Mouse (Mus musculus): Measurements from ENCODE around the gene 4930558C23Rik.
A peak's percentile ranks its signal among the peaks of the same experiment; 100 is the strongest.
"Not testable (repeated sequence)": the region's sequence is repeated elsewhere in the genome, so short reads cannot be mapped to it uniquely, and the experiment has no call there.

4930558C23Rik gene

DNA sequence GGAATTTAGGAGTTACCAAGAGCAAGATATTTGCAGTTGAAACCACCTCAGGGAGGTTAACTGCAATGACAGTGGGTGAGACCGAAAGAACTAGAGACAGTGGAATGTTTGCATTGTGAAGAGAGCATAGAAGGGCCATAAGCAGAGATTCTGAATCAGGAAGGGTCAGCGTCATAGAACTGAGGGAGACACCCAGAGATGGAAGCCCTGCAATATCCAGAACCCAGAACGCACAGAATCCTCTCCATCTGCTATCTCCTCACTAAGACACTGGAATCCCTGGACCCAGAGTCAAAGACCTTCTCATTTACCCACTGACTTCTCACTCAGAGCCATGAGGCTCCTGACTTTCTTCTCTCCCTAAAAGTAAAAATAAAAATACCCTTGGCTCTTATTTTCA lies at the start of gene 4930558C23Rik:
4930558C23Rik (minus strand) TSS at position 101 of the 400 bp plus-strand sequence.
- DNase-seq = no peak

DNA sequence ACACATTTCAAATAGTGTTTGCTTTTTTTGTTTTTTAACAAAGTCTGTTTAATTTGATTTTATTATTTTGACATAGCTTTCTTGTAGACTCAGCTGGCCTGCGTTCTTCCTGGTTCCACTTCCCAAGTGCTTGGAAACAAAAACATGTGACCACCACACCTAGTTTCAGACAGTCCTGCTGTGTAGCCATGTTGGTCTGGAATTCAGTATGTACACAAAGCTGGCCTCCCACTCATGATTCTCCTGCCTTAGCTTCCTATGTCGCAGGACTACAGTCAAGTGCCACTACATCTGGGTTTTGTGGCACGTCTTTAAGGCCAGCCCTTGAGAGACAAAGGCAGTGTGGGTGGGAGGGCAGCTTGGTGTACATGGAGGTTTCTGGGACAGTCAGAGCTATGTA lies 48.3 kb upstream of the 4930558C23Rik start:
- DNase-seq = no peak

DNA sequence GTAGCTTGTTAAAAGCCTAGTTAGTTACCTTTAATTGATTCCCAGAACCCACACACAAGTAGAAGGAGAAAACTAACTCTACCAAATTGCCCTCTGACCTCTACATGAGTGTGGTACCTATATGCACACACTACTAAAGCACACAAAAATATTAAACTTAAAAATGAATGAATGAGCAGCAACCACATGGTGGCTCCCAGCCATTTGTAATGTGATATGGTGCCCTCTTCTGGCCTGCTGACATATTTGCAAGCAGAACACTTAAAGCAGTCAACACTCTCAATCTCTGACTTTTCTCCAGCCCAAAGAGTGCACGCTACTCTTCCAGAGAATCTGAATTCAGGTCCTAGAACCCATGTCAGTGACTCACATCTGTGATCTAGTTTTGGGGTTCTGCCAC lies 47.8 kb upstream of the 4930558C23Rik start:
- DNase-seq = peak; percentile 32 to 65

DNA sequence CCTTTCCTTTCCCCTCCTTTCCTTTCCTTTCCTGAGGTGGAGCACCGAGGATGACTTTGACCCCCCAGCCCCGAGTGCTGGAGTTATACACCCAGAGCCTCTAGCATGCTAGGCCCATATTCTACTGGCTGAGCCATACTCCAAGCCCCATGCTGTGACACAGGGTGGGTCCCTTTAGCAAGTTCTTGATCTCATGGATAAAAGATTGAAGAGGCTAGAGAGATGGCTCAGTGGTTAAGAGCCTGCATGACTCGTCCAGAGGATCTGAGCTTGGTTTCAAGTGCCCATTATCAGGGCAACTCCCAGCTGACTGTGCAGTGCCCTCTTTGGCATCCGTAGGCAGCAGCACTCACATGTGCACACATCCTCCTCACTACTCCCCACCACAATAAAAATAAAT lies 42.7 kb upstream of the 4930558C23Rik start:
- DNase-seq = no peak

DNA sequence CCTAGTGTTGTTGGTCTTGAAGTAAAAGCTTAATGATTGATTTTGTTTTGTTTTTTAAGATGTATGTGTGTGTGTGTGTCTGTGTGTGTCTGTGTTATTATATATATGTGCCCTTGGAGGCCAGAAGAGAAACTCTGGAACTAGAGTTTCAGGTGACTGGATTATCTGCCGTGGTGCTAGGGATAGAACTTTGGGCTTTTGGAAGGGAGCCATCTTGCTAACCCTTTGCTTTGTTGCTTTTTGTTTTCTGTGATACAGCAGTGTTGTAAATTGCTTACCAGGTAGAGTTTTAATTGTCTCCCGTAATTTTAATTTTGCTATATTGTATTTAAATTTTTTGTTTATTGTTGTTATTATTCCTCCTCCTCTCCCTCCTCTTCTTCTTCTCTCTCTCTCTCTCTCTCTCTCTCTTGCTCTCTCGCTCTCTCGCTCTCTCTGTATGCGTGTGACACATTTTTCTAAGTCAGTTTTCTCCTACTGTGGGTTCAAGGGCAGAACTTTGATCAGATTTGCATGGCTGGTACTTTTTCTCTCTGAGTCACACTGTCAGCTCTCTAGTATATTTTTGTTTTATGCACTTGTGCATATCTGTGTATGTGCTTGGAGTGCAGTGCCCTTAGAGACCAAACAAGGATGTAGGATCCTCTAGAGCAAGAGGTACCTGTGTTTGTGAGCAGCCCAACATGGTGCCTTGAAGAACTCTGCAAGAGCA lies 39.9 kb upstream of the 4930558C23Rik start:
- no peak for DNase-seq

DNA sequence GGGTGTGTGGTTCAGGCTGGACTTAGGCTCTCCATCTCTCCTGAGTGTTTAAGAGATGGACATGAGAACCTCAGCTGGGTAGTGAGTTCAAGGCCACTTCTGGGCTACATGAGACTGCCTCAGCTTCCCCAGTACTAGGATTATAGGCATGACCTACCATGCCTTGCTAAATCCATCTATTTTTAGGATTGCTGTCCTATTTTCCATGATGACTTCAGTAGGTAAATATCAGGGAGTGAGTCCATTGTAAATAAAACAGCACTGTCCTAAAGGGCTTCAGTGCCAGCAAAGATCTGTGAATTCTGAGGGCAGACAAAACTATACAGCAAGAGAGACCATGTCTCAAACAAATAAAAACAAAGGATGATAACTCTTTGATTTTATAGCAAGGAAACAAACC lies 37.0 kb upstream of the 4930558C23Rik start:
- DNase-seq = no peak

DNA sequence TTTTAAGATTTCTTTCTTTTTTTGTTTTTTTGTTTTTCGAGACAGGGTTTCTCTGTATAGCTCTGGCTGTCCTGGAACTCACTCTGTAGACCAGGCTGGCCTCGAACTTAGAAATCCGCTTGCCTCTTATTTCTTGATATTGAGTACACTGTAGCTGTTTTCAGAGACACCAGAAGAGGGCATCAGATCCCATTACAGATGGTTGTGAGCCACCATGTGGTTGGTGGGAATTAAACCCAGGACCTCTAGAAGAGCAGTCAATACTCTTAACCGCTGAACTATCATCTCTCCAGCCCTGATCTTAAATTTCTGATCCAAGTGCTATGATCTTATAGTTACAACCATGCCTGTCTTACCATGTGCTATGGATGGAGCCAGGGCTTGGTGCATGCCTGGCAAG lies 36.0 kb upstream of the 4930558C23Rik start:
- DNase-seq = not testable (repeated sequence)

DNA sequence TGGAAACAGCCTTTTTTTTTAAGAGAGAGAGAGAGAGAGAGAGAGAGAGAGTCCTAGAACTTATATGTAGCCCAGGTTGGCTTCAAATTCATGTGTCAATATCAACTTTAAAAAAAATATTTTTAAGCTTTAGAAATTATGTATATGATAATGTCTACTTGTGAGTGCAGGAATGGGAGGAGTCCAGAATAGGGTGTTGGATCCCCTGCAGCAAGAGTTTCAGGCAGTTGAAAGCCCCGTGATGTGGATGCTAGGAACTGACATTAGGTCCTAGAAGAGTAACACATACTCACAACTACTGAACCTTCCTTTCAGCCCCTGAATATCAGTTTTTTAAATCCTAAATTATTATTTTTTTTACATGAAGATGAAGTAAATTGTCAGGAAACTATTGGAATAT lies 32.9 kb upstream of the 4930558C23Rik start:
- no peak for DNase-seq

DNA sequence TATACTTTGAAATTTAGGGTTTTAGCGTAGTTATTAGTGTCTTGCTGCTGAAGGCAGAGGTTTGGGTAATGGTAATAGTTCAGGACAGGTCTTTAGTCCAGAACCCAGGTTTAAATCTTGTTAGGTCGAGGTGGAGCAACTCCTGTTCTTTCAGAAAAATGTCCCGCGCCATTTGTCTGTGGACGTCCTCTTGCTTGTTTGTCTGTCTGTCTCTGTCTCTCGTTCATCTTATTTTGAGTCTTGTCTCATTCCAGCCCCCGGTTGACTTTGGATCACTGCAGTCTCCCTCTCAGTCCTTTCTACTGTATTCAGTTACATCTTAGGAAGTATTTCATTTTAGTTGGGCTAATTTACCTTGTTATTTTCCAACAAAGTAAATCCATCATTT lies 32.3 kb upstream of the 4930558C23Rik start:
- no peak for DNase-seq

DNA sequence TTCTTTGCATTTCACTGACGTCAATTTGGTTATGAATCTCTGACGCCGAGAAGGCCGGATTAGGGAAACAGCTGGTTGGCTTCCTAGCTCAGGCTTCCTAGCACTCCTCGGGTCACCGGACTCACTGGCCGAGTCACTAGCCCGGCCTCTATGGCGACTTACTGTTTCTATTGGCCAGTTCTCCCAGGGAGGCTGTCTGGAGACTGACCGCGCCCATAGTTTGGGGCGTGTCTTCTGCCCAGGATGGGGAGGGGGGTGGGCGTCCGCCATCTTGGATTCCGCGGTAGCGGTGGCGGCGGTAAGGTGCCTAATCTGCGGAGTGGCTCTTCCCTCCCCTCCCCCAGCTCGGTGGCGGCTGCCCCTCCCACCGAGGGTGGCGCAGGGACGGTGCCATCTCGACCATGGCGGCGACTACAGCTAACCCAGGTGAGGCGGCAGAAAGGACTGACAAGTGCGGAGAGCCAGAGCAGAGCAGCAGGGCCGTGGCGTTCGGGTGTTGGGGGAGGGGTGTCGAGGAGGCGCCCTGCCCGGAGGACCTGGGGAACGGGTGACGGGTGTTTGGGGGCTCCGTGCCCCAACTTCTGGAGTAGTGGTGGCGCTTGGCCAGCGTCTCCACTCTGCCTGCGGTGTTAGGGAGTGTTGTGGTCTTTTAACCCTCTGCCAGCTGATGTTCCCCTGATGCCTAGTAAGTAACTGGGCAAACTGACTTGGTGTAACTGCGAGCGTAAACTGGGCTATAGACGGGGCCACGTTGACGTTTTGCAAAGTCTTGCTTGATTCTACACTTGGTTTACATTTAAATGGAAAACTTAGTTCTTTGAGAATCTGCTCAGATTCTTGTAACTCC lies 31.7 kb upstream of the 4930558C23Rik start, which contains the start of gene Arnt:
Arnt (plus strand) TSS at position 253 of the 847 bp plus-strand sequence.
- peak; percentile 87 to 94 for DNase-seq

DNA sequence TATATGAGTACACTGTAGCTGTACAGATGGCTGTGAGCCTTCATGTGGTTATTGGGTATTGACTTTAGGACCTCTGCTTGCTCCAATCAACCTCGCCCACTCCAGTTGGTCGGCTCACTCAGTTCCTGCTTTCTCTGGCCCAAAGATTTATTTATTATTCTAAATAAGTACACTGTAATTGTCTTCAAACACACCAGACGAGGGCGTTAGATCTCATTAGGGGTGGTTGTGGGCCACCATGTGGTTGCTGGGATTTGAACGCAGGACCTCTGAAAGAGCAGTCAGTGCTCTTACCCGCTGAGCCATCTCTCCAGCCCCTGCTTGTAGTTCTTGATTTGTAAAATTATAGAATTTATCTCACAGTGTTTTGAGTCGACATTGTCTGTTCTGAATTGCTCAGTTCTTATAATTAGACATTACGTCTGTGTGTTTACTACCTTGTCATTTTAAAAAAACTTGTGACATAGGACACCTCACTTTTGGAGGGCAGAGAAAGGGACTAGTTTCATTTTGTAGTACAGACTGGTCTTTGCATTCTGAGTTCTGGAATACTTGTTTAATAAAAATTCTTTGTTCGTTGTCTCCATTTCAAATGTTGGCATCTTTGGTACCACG lies 30.8 kb upstream of the 4930558C23Rik start:
- no peak for DNase-seq

DNA sequence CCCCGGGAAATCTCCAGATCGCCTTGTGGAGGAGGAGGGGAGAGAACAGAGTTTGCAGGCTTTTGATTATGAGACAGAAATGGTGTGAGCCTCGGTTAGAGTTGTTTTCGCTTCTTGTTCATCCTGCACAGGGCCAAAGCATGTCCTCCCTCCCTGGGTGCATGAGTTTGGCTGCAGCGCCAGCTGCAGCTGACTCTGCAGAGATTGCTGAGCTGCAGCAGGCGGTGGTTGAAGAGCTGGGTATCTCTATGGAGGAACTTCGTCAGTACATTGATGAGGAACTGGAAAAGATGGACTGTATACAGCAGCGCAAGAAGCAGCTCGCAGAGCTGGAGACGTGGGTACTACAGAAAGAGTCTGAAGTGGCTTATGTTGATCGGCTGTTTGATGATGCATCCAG lies 25.8 kb upstream of the 4930558C23Rik start:
- DNase-seq = not testable (repeated sequence)

DNA sequence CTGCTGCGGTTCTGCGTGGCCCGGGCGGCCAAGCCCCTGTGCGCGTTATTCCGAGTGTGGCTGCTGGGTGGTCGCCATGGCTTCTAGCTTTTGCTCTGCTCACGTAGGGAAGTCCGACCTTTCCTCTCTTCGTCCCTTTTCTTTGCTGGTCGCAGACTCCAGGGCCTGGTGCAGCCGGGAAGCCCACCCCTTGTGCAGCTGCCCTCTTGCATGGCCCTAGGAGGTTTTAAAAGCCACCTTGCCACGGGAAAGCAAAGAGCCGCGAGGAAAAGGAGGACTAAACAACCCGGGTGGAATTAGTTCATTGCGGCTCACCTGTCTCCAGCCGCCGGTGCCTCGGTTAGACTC lies 25.2 kb upstream of the 4930558C23Rik start:
- DNase-seq = peak; percentile 16 to 43

DNA sequence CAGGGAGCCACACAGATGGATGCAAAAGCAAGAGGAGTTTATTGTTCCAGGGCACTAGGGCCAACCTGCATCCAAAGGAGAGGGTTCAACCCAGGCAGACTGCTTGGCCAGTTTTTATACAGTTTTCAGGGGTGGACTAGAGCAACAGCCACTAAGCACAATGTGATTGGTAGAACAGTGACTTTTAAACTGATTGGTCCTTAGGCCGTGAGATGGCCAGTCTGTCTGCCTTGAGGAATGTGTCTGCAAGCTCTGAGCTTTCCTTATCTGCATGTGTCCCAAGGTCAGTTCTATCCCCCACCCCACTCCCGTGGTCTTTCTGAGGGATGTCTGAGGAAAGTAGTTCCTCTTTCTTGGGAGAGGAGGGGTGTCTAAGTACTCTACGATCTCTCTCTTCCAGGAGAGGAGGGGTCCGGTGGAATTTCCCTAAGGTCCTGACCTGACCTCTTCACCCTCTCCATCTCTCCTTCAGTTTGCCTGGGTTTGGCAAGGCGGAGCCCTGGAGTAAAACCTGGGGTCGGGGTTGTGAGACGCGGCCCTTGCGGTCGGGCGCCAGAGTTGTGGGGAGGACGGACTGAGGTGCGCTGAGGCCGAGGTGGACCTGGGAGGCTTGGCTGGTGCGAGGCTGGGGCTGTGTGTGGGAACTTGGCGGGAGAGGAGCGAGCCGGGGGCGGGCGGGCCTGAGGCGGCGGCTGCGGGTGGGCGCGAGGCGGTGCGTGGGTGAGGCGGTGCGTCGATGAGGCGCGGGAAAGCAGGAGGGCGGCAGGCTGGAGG lies 24.7 kb upstream of the 4930558C23Rik start:
- not testable (repeated sequence) for DNase-seq

DNA sequence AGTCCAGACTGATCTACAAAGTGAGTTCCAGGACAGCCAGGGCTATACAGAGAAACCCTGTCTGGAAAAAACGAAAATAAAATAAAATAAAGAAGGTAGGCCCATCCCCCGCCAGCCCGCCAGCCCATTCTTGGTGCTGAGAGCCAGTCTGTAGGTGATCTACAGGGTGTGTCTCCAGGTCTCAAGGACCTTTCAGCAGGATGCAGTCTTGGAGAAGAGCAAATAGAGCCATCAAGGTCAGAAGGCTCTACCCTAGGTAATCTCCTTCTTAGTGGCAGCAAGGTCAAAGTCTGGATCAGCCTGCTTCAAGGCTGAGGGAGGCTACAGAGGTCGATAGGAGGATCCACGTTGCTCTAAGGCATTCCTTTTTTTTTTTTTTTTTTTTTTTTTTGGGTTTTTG lies 23.8 kb upstream of the 4930558C23Rik start:
- DNase-seq = not testable (repeated sequence)

DNA sequence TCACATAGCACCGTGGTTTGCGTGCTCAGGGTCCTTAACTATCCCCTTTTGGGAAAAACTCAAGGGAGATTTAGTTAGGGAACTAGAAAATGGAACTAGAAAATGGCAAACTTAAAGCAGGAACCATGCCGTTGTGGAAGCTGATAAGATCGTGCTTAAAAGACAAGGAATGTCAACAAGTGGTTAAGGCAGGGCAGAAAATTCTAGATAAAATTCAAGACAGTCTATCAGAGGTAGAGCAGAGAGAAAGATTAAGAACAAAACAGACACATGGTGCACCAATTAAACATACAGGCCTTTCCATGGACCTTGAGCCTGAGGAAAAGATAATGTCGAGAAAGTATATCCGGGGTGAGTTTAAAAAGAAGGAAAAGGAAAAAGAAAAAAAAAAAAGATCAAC lies 15.2 kb upstream of the 4930558C23Rik start:
- DNase-seq = no peak

DNA sequence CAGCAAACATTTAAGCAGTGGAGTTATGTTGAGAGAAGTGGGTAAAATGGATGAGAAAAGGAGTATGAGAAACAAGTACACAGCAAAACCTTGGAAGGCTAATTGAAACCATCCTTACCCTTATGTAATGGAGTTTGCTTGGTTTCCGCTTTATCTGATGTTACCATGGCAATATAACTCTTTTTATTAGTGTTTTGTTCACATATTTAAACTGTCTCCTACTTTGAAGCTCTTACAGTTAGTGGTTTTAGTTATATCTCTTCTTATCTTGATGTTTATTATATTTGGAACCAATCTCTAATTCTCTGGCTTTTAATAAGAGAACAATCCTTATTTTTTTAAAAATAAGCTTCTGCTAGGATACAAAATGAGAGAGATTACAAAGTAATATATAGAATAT lies 9.6 kb upstream of the 4930558C23Rik start:
- no peak for DNase-seq

DNA sequence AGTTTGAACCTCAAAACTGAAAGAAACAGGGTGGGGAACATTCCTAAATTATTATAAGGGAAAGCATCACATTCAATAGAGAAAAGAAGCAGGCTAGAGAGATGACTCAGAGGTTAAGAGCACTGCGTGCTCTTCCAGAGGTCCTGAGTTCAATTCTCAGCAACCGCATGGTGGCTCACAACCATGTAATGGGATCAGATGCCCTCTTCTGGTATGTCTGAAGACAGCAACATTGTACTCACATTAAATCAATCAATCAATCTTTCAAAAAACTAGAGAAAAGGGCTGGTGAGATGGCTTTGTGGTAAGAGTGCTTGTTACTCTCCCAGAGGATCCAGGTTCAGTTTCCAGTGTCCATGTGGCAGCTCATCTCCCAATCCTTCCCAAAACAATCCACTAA lies 6.2 kb upstream of the 4930558C23Rik start:
- no peak for DNase-seq

DNA sequence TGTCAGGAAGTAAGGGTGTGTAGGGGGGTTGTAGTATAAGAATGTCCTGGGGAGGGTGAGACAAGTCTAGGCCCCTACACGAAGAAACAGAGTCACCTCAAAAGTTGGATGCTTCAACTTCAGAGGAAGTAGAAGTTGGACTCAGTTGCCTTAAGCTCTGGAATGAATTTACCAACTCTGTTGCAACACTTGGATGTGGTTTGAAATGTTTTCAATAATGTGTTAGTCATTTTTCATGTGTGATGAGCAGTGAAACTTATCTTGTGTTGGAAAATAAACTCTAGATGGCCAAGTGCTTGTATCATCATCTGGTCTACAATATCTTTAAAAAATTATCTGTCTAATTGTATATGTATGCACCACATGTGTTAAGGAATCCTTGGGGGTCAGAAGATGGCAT lies 5.1 kb upstream of the 4930558C23Rik start:
- DNase-seq = no peak

DNA sequence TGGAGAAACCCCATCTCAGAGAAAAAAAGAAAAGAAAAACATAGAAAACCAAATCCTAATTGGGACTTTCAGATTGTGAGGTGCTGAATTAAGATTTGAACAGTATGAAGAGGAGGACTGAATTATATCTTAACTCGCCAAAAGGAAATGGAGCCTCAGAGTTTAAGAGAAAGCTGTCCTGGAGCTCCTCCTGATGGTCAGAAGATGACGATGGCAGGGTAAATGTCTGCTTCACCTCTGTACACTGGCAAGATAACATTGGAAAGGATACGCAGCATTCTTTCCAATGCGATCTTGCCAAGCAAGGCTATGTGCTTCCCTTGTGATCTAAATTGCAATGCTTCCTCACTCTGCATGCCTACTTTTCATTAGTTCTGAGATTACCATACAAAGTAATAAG lies 8.3 kb downstream of the 4930558C23Rik start:
- no peak for DNase-seq

DNA sequence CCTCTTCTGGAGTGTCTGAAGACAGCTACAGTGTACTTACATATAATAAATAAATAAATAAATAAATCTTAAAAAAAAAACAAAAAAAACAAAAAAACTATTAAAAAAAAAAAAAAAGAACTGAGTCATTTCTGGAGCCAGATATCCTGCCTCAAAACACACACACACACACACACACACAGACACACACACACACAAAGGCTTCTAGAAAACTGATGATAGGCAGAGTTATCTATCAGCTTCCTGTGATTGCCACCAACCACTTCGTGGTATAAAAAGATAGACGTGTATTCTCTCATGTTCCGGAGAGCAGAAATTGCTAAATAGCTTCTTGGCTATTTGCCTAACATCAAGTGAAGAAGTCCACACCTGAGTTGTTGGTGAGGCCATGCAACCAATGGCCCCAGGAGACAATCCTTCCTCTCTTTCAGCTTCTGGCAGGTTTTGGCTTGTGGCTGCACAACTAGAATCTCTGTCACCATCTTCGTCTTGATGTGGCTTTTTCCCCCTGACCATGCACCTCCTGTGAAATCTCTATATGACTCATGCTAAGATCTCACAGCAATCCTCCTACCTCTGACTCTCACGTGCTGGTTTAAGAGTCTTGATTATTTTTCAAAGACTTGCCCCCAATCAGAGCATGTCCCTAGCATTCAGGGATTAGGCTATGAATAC lies 17.1 kb downstream of the 4930558C23Rik start:
- DNase-seq = no peak

DNA sequence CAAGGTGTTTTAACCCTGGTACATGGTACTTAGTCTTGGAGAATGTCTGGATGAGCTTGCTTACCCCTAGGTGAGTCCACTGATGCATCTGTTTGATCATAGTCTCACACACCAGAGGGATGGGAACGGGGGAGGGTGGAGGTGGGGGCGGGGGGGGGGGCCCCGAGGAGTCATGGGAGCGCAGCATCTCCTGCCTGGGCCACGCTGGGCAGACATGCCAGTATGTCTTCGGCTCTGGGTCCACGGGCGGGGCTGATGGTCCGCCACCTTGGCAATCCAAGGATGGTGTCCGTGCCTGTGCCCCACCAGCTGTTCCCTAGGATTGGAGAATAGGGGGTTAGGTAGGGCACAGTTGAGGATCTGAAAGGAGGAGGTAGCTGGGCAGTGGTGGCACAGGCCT lies 29.4 kb downstream of the 4930558C23Rik start:
- no peak for DNase-seq
